Mouse (Mus musculus) kidney, embryonic 14.5 days (tissue): ENCODE data around the gene Tmem44. TPM values are rescaled to one million over a fixed set of nuclear protein-coding genes. Genes with fewer than 3 reads are reported as not detected.

Source experiments
- ATAC-seq: fragments of 200-750 bp; cut with Nextera tagmentation; 2 replicates; pipeline ENCODE4 v1.8.0; 2017; ENCODE audit warnings: moderate number of reproducible peaks, mild to moderate bottlenecking, moderate TSS enrichment, moderate library complexity; ENCODE audit not compliant: low FRiP score, low TSS enrichment
- H3K27ac ChIP-seq: fragments of 300-500 bp; sonication (generic); 2 replicates; pipeline ENCODE4 v1.5.1; 2014; ENCODE audit warnings: low read depth, mild to moderate bottlenecking, low read length, moderate library complexity, mixed read lengths
- H3K27me3 ChIP-seq: fragments of 300-500 bp; sonication (generic); 2 replicates; pipeline ENCODE4 v1.6.1; 2014; ENCODE audit warnings: mild to moderate bottlenecking, low read length; ENCODE audit not compliant: control insufficient read depth, insufficient read depth
- H3K36me3 ChIP-seq: fragments of 300-500 bp; sonication (generic); 2 replicates; pipeline ENCODE4 v1.6.1; 2014; ENCODE audit warnings: low read length, mixed read lengths; ENCODE audit not compliant: control insufficient read depth, insufficient read depth
- H3K4me1 ChIP-seq: fragments of 300-500 bp; sonication (generic); 2 replicates; pipeline ENCODE4 v1.6.1; 2014; ENCODE audit warnings: low read length, mixed read lengths; ENCODE audit not compliant: control insufficient read depth, insufficient read depth
- H3K4me2 ChIP-seq: fragments of 300-500 bp; sonication (generic); replicated peaks from 2 replicates; pipeline ENCODE4 v1.6.1; 2014; ENCODE audit warnings: low read depth, mild to moderate bottlenecking, low read length
- H3K4me3 ChIP-seq: fragments of 300-500 bp; sonication (generic); 2 replicates; pipeline ENCODE4 v1.5.1; 2014; ENCODE audit warnings: mild to moderate bottlenecking, low read length
- H3K9ac ChIP-seq: fragments of 300-500 bp; sonication (generic); 2 replicates; pipeline ENCODE4 v1.6.1; 2014; ENCODE audit warnings: low read depth, mild to moderate bottlenecking, low read length, moderate library complexity
- H3K9me3 ChIP-seq: fragments of 300-500 bp; sonication (generic); 2 replicates; pipeline ENCODE4 v1.6.1; 2016; ENCODE audit warnings: low read length; ENCODE audit not compliant: control insufficient read depth
- WGBS: fragments of 180-500 bp; shearing (Covaris S2); extraction: QIAGEN DNeasy Blood & Tissue Kit; methylation state at CpG from one replicate; pipeline ENCODE4 v1.1.7; 2014; 5-methylcytosine and 5-hydroxymethylcytosine counted together
- polyA plus RNA-seq: library from polyadenylated mRNA; unstranded; fragments of >200 nt; fragmentation: Nextera tagmentation; extraction: Ambion mirVana; gene quantifications from 2 replicates; pipeline ENCODE4 v1.2.1, GENCODE M21; 2014

The Tmem44 gene
- polyA plus RNA-seq, 1 experiment from 2014 or later = 15.1 TPM

DNA sequence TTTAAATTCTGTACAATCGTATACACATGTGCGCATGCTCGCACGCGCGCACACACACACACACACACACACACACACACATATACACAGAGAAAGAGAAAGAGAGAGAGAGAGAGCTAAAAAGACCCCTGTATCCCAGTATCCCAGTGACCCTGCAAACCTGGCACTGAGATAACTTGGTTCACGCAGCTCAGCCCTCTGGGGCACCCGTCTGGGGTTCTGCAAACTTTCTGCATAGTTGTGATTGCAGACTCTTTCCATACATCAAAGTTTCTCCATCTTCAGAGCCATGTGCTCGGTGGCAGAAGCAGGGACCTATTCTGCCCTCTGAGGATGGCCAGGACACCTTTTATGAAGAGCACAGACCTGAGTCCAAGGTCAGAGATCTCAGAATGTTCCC is 33.6 kb downstream of the Tmem44 start:
- Histone ChIP-seq H3K9ac (no peak overlapping the region), H3K4me2 (no peak overlapping the region), H3K9me3 (peaks cover 5% of the 10 kb centered on the region; the same call in 1 of the 2 replicates), H3K4me3 (no peak overlapping the region), H3K27ac (no peak overlapping the region), H3K36me3 (no peaks in the 10 kb centered on the region), H3K4me1 (peaks cover 26% of the 10 kb centered on the region; the same call in 1 of the 2 replicates), H3K27me3 (no peaks in the 10 kb centered on the region)
- WGBS = 93% methylated on average over 9 of the region's 9 CpGs
- ATAC-seq = no peak

DNA sequence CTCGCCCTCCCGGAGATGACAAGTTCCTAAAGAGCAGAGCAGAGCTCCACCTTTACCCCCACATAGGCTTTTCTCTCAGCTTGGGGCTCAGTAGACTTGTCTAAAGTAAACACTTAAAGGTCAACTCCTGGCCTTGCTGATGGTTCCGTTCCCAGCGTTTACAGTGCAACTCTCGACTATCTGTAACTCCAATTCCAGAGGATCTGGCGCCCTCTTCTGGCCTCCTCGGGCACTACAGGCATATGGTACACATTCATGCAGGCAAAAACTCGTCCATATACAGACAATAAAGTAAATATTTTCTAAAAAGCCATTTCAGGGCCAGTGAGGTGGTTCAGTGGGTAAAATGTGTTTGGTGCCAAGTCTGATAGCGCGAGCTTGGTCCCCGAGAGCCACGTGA is 35.2 kb downstream of the Tmem44 start:
- Histone ChIP-seq H3K4me3 (no peak overlapping the region), H3K36me3 (no peaks in the 10 kb centered on the region), H3K9ac (no peak overlapping the region), H3K27ac (no peak overlapping the region), H3K4me2 (no peak overlapping the region), H3K4me1 (peaks cover 35% of the 10 kb centered on the region), H3K27me3 (no peaks in the 10 kb centered on the region), H3K9me3 (peaks cover 5% of the 10 kb centered on the region; the same call in 1 of the 2 replicates)
- no peak for ATAC-seq
- 74% methylated on average over 12 of the region's 12 CpGs for WGBS

- Histone ChIP-seq H3K27me3 (0 out of 2 replicates have a peak, but pooled peaks cover 3% of the 10 kb centered on the region), H3K9ac (no peak overlapping the region), H3K36me3 (no peaks in the 10 kb centered on the region), H3K4me1 (peaks cover 30% of the 10 kb centered on the region), H3K9me3 (peaks cover 5% of the 10 kb centered on the region; the same call in 1 of the 2 replicates), H3K27ac (0 out of 2 replicates have a peak overlapping the region, but pooled peaks have one; percentile 6), H3K4me3 (no peak overlapping the region), H3K4me2 (no peak overlapping the region)
- 57% methylated on average over 20 of the region's 20 CpGs for WGBS
- no peak for ATAC-seq
Measured at GRCm38 (mm10) chr16:30513050-30514024, 37.3 kb downstream of the Tmem44 start.

- WGBS = 19% methylated on average over 8 of the region's 8 CpGs
- 0 out of 2 replicates have a peak, but pooled peaks cover 3% of the 10 kb centered on the region for H3K27me3 ChIP-seq
- no peak overlapping the region for H3K4me2 ChIP-seq
- no peak overlapping the region for H3K9ac ChIP-seq
- ATAC-seq = peak; percentile 43
- peaks cover 5% of the 10 kb centered on the region; the same call in 1 of the 2 replicates for H3K9me3 ChIP-seq
- H3K27ac ChIP-seq = no peak overlapping the region
- H3K36me3 ChIP-seq = no peaks in the 10 kb centered on the region
- H3K4me3 ChIP-seq = no peak overlapping the region
- peaks cover 24% of the 10 kb centered on the region for H3K4me1 ChIP-seq
Measured at GRCm38 (mm10) chr16:30512375-30513049, 38.1 kb downstream of the Tmem44 start.

DNA sequence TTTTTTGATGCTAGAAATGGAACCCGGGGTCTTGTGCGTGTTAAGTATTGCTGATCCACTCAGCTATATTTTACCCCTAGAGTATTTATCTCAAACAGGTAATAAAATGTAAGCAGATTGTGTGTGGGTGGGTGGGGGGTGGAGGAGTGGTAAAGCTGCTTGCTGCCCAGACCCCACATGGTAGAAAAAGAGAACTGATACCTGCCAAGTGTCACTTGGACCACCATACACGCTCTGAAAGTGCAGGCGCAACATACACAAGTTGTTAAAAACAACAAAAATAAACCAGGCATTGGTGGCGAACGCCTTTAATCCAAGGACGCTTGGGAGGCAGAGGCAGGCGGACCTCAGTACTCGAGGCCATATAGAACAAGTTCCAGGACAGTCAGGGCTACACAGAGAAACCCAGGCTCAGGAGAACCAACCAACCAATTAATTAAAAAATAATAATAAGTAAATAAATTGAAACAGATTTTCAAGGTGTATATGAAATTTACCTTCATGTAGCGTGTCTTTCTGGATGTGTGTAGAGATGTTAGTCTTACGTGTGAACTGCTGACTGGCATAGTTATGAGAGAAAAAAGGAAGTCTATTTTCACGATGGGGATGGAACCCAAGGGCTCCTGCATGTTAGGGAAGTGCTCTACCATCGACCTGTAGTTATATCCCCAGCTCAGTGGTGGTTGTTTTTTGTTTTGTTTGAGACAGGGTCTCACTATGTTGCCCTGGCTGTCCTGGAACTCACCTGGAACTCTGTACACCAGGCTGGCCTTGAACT is 38.9 kb downstream of the Tmem44 start:
- Histone ChIP-seq H3K9ac (peak overlapping the region; percentile 73; the same call in 1 of the 2 replicates), H3K27ac (no peak overlapping the region)

GRCm38 (mm10) chr16:30510504-30511451 is 39.9 kb downstream of the Tmem44 start:
- 0 out of 2 replicates have a peak, but pooled peaks cover 3% of the 10 kb centered on the region for H3K27me3 ChIP-seq
- 3% methylated on average over 38 of the region's 44 CpGs for WGBS
- peak overlapping the region; percentile 72 for H3K4me3 ChIP-seq
- peak overlapping the region; percentile 68 for H3K4me2 ChIP-seq
- peak; percentile 89 for ATAC-seq
- H3K4me1 ChIP-seq = peaks cover 21% of the 10 kb centered on the region
- H3K27ac ChIP-seq = peak overlapping the region; percentile 87
- no peaks in the 10 kb centered on the region for H3K36me3 ChIP-seq
- H3K9ac ChIP-seq = peak overlapping the region; percentile 73
- H3K9me3 ChIP-seq = peaks cover 5% of the 10 kb centered on the region; the same call in 1 of the 2 replicates

More for the DNA sequence above, 38.9 kb downstream of the Tmem44 start:
- 80% methylated on average over 13 of the region's 13 CpGs for WGBS
- 0 out of 2 replicates have a peak, but pooled peaks cover 3% of the 10 kb centered on the region for H3K27me3 ChIP-seq
- H3K4me3 ChIP-seq = peak overlapping the region; percentile 72; the same call in 1 of the 2 replicates
- peaks cover 21% of the 10 kb centered on the region for H3K4me1 ChIP-seq
- no peak for ATAC-seq
- H3K36me3 ChIP-seq = no peaks in the 10 kb centered on the region
- peaks cover 5% of the 10 kb centered on the region; the same call in 1 of the 2 replicates for H3K9me3 ChIP-seq
- peak overlapping the region; percentile 68 for H3K4me2 ChIP-seq

DNA sequence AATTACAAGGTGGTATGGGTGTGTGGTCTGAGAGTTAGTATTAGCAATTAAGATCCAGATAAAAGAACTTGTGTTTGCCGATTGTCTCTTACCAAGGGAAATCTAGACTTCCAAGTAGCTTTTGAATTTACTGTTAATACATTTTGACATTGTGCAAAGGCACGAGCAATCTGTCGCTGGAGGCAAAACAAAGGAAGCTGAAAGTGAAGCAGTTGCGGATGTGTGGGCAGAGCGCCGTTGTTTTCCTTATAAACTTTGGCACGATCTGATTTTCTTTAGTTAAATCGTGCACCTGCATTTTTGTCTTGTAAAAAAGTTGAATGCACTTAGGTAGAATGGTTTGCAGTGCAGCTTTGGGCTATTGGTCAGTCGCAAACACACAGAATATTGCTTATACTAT is 40.6 kb downstream of the Tmem44 start:
- Histone ChIP-seq H3K4me2 (peak overlapping the region; percentile 68), H3K4me3 (peak overlapping the region; percentile 72), H3K27ac (peak overlapping the region; percentile 87; the same call in 1 of the 2 replicates), H3K27me3 (0 out of 2 replicates have a peak, but pooled peaks cover 3% of the 10 kb centered on the region), H3K9ac (peak overlapping the region; percentile 73), H3K36me3 (no peaks in the 10 kb centered on the region), H3K9me3 (no peaks in the 10 kb centered on the region), H3K4me1 (peaks cover 21% of the 10 kb centered on the region)
- WGBS = 46% methylated on average over 9 of the region's 9 CpGs
- no peak for ATAC-seq
